Comparison of ENCODE assay signal across 15 mouse cellular contexts in genomic region chr1:63903201-63903600, GRCm38 (mm10).
DNase-seq lines count a peak whose midpoint lies in the region; ATAC-seq lines count a peak whose summit lies in the region.
"Had no signal": no experiment of that assay in that cellular context is flagged by ENCODE, and none has a peak within 500 bp of the region (broad histone marks: within the 10 kb centered on the region; RNA-seq: fewer than 3 reads in every experiment).

No protein-coding gene starts in this region.

- WGBS in heart, embryonic 16.5 days, result 23% methylated on average over 3 of the region's 3 CpGs

- H3K4me2 ChIP-seq in heart, embryonic 16.5 days (ENCODE audit: low read depth, low read length), result no peak overlapping the region
- H3K4me2 ChIP-seq: forebrain, embryonic 13.5 days; lung, embryonic 15.5 days; midbrain, embryonic 12.5 days had no signal

- intact Hi-C loops in heart, postnatal 25 days (cut with DNase I), result no loop called here

- ATAC-seq in heart, embryonic 16.5 days (replicated peaks; ENCODE audit: extremely low read depth, insufficient read depth, low FRiP score), result no peak
- ATAC-seq: forebrain, embryonic 13.5 days had no signal

- H3K27me3 ChIP-seq in heart, embryonic 16.5 days (ENCODE audit: control insufficient read depth, insufficient read depth, low read length), result no peaks in the 10 kb centered on the region
- H3K27me3 ChIP-seq: forebrain, embryonic 13.5 days; lung, embryonic 15.5 days had no signal

- H3K36me3 ChIP-seq in heart, embryonic 16.5 days (ENCODE audit: control insufficient read depth, insufficient read depth), result no peaks in the 10 kb centered on the region
- H3K36me3 ChIP-seq: G1E; lung, embryonic 15.5 days; midbrain, embryonic 12.5 days had no signal

- H3K27ac ChIP-seq in heart, embryonic 16.5 days (ENCODE audit: low read length), result peak overlapping the region; percentile 5; the same call in 1 of the 2 replicates
- H3K27ac ChIP-seq: forebrain, embryonic 13.5 days; gastrocnemius, adult 2 months; lung, embryonic 15.5 days; midbrain, embryonic 12.5 days had no signal

- peaks cover 18% of the 10 kb centered on the region for H3K4me1 ChIP-seq in heart, embryonic 16.5 days (ENCODE audit: control insufficient read depth, insufficient read depth, low read length)
- H3K4me1 ChIP-seq: lung, embryonic 15.5 days had no signal

- no peak for DNase-seq in heart, postnatal 25 days (ENCODE audit: low spot score)
- peak; percentile 72 for DNase-seq in ovary, adult 18-20 months (ENCODE audit: low spot score)
- DNase-seq in ovary, postnatal 14 days (ENCODE audit: low spot score), result no peak
- DNase-seq in adrenal gland, postnatal 25 days, result peak; percentile 24
- DNase-seq in kidney, postnatal 10 days, result peak; percentile 62
- no peak for DNase-seq in thymus, postnatal 4 days
- no peak for DNase-seq in retina, postnatal 1 day
- DNase-seq: cerebellum, postnatal 25 days; gastrocnemius, adult 2 months; thymus, adult 2 months had no signal

- H3K9me3 ChIP-seq in heart, embryonic 16.5 days (replicated peaks; ENCODE audit: control insufficient read depth, low read length), result no peaks in the 10 kb centered on the region
- H3K9me3 ChIP-seq: forebrain, embryonic 13.5 days; G1E; lung, embryonic 15.5 days; midbrain, embryonic 12.5 days had no signal

- H3K9ac ChIP-seq in heart, embryonic 16.5 days (ENCODE audit: low read length), result no peak overlapping the region
- H3K9ac ChIP-seq: forebrain, embryonic 13.5 days; lung, embryonic 15.5 days; midbrain, embryonic 12.5 days had no signal

- H3K4me3 ChIP-seq in heart, embryonic 16.5 days (ENCODE audit: low read length), result no peak overlapping the region
- H3K4me3 ChIP-seq: forebrain, embryonic 13.5 days; gastrocnemius, adult 2 months; lung, embryonic 15.5 days; midbrain, embryonic 12.5 days had no signal

Comparison
In these comparisons a context has a peak if more than half of its experiments do, and no peak if none do; other contexts are left out.
1. DNase-seq: peak in ovary, adult 18-20 months (single experiment), adrenal gland, postnatal 25 days (single experiment) and kidney, postnatal 10 days (single experiment); none in heart, postnatal 25 days (single experiment), ovary, postnatal 14 days (single experiment), thymus, postnatal 4 days (single experiment) and retina, postnatal 1 day (single experiment).